Mouse (Mus musculus) lung, adult 2 months (tissue): ENCODE results near the gene Ttn. TPM values are rescaled to one million over a fixed set of nuclear protein-coding genes. Genes with fewer than 3 reads are reported as not detected.

ENCODE experiments used
- DNase-seq: peaks from one replicate; pipeline ENCODE4 v3.0.0; 2022
- H3K4me1 ChIP-seq: fragments of 200-500 bp; 2 replicates; pipeline ENCODE4 v1.6.1; 2011; ENCODE audit warnings: low read length; ENCODE audit not compliant: control insufficient read depth, insufficient read depth
- H3K4me3 ChIP-seq: fragments of 200-500 bp; replicated peaks from 2 replicates; pipeline ENCODE3; 2011; ENCODE audit warnings: low read depth, mild to moderate bottlenecking, control low read depth, low read length; ENCODE audit errors: extremely low read depth
- CTCF ChIP-seq: fragments of 200-500 bp; IDR thresholded peaks from 2 replicates; pipeline ENCODE4 v1.5.1; 2011; ENCODE audit warnings: mild to moderate bottlenecking, low read length, control low read depth; ENCODE audit not compliant: insufficient read depth
- POLR2A ChIP-seq: fragments of 200-500 bp; IDR thresholded peaks from 2 replicates; pipeline ENCODE4 v1.6.1; 2011; ENCODE audit warnings: low read depth, mild to moderate bottlenecking, control low read depth, low read length, borderline replicate concordance; ENCODE audit errors: extremely low read depth
- WGBS: fragments of 180-500 bp; shearing (Covaris S2); methylation state at CpG from one replicate; pipeline ENCODE4 v1.1.7; 2018; 5-methylcytosine and 5-hydroxymethylcytosine counted together
- polyA plus RNA-seq: library from polyadenylated mRNA; depleted of rRNA; stranded (reverse); fragments of >200 nt; gene quantifications from 2 replicates; pipeline ENCODE4 v1.2.3, GENCODE M21; 2012

Gene Ttn
- polyA plus RNA-seq, 1 experiment, result 6.3 TPM

DNA sequence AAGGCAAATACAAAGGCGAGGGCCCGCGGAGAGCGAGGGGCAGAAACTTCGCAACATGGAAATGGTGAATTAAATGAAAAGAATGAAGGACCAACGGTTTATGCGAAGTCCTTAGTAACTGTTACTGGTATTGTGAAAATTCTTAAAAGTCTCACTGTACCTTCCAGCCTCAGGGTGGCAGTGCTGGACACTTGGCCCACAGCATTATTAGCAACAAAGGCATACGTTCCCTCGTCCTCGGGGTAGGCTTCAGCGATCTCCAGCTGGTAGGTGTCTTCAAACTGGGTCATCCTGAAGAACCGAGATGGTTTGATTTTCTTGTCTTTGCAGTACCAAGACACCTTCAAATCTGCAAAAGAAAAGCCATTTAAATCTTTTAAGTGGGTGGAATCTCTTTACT, 55.4 kb downstream of the Ttn start:
- no peak for DNase-seq

GRCm38 (mm10) chr2:76914959-76915358, 67.4 kb downstream of the Ttn start:
- no peak overlapping the region for H3K4me3 ChIP-seq
- DNase-seq, result no peak
- no peaks in the 10 kb centered on the region for H3K4me1 ChIP-seq
- TF ChIP-seq POLR2A (no peak), CTCF (no peak)
- WGBS, result 90% methylated on average over 10 of the region's 10 CpGs

More for the DNA sequence above, 55.4 kb downstream of the Ttn start:
- Histone ChIP-seq H3K4me3 (no peak overlapping the region), H3K4me1 (no peaks in the 10 kb centered on the region)
- no peak for TF ChIP-seq POLR2A
- no peak for TF ChIP-seq CTCF
- WGBS, result 53% methylated on average over 12 of the region's 12 CpGs

- WGBS, result 71% methylated on average over 15 of the region's 15 CpGs
- no peak for DNase-seq
- Histone ChIP-seq H3K4me3 (no peak overlapping the region), H3K4me1 (no peaks in the 10 kb centered on the region)
- TF ChIP-seq POLR2A (no peak), CTCF (no peak)
Observed at GRCm38 (mm10) chr2:76908705-76909457, 73.5 kb downstream of the Ttn start.

GRCm38 (mm10) chr2:76903351-76903750, 79.0 kb downstream of the Ttn start:
- H3K4me1 ChIP-seq, result no peaks in the 10 kb centered on the region
- no peak overlapping the region for H3K4me3 ChIP-seq
- DNase-seq, result no peak
- WGBS, result 87% methylated on average over 11 of the region's 11 CpGs
- TF ChIP-seq POLR2A, result no peak
- no peak for TF ChIP-seq CTCF

DNA sequence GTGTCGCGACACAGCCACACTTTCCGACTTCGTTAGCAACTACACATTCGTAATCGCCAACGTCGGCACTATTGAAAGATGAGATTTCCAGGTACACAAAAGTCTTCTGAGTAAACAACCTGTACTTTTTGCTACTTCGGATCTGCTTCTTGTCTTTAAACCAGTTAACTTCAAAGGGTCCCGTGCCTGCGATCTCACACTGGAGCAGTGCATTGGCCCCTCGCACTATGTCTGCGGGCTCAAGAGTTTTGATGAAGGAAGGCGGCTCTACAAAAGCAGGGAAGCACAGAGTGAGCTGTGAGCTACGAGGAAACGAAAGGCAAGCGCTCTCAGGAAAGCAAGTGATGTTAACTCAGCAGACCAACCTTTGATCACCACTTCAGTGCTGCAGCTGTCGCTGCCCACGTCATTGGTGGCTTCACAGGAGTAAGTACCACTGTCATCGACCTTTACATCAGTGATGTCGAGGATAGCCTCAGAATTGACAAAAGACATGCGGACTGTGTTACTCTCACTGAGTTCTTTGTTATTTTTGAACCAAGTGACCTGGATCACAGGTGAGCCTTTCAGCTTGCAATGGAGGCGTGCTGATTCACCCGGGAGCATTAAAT, 80.8 kb downstream of the Ttn start:
- TF ChIP-seq CTCF, result no peak
- no peak for TF ChIP-seq POLR2A
- no peak for DNase-seq
- 80% methylated on average over 24 of the region's 24 CpGs for WGBS
- Histone ChIP-seq H3K4me1 (no peaks in the 10 kb centered on the region), H3K4me3 (no peak overlapping the region)

DNA sequence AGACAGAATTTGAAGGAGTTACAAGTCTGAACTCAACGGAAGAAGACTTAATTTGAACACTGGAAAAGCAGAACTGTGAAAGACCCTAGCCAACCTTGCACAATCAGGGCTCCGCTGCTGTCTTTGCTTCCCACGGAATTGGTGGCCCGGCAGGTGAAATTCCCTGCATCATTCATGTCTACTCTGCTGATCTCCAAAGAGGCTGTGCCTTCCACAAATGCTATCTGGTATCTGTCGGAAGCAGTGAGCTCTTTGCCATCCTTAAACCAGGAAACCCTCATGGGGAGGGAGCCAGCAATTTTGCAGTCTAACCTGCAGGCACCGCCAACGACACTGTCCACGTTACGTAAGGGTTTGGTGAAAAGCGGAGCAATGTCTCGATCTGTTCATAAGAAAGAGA, 82.5 kb downstream of the Ttn start:
- no peak for DNase-seq
- TF ChIP-seq CTCF (no peak), POLR2A (no peak)
- 87% methylated on average over 11 of the region's 11 CpGs for WGBS
- Histone ChIP-seq H3K4me1 (no peaks in the 10 kb centered on the region), H3K4me3 (no peak overlapping the region)

- 82% methylated on average over 8 of the region's 8 CpGs for WGBS
- no peaks in the 10 kb centered on the region for H3K4me1 ChIP-seq
- H3K4me3 ChIP-seq, result no peak overlapping the region
- TF ChIP-seq POLR2A (no peak), CTCF (no peak)
- no peak for DNase-seq
Observed at GRCm38 (mm10) chr2:76896990-76897389, 85.4 kb downstream of the Ttn start.

- H3K4me1 ChIP-seq, result no peaks in the 10 kb centered on the region
- H3K4me3 ChIP-seq, result no peak overlapping the region
- 88% methylated on average over 4 of the region's 4 CpGs for WGBS
- no peak for TF ChIP-seq POLR2A
- TF ChIP-seq CTCF, result no peak
- no peak for DNase-seq
Observed at GRCm38 (mm10) chr2:76895327-76895726, 87.0 kb downstream of the Ttn start.

GRCm38 (mm10) chr2:76888721-76889120, 93.6 kb downstream of the Ttn start:
- Histone ChIP-seq H3K4me3 (no peak overlapping the region), H3K4me1 (no peaks in the 10 kb centered on the region)
- TF ChIP-seq POLR2A, result no peak
- TF ChIP-seq CTCF, result no peak
- 78% methylated on average over 7 of the region's 7 CpGs for WGBS
- DNase-seq, result no peak

DNA sequence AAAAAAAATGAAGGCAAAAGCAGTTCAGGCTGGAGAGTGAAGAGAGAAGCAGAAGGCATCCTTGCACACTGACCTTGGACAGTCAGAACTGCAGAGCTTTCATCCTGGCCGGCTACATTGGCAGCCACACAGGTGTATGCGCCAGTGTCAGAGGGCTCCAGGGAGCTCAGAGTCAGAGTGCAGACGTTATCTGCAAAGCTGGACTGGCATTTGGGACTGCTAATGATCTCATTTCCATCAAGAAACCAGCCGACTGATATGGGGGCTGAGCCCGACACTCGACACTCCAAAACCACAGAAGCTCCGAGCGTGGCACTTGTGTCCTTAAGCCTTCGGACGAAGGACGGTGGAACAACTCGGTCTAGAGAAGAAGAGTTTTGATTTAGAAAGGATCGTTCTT, 96.5 kb downstream of the Ttn start:
- no peaks in the 10 kb centered on the region for H3K4me1 ChIP-seq
- DNase-seq, result no peak
- H3K4me3 ChIP-seq, result no peak overlapping the region
- TF ChIP-seq CTCF, result no peak
- TF ChIP-seq POLR2A, result no peak
- 78% methylated on average over 13 of the region's 13 CpGs for WGBS

DNA sequence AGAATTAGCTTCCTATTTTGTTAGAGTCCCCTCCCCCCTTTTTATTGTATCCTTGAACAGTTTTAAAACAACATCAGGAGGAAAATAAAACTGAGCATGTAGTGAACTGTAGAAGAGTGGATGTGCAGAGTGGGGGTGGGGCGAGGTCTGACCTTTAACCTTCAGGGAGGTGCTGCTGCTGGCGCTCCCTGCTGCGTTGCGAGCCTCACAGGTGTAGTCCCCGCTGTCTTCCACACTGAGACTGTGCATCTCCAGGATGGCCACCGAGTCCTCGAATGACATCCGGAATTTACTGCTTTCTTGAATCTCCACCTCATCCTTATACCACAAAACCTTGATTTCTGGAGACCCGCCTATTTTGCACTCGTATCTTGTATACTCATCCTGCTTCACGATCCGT, 100.9 kb downstream of the Ttn start:
- 78% methylated on average over 12 of the region's 12 CpGs for WGBS
- no peak for DNase-seq
- Histone ChIP-seq H3K4me1 (no peaks in the 10 kb centered on the region), H3K4me3 (no peak overlapping the region)
- TF ChIP-seq POLR2A (no peak), CTCF (no peak)
